Mouse (Mus musculus) spleen, embryonic (tissue): ENCODE results near the gene Apba2.

Experiments
- CTCF ChIA-PET: fragments of 350-600 bp; sonication (Branson Sonifier 250); formaldehyde crosslinking; loops from one replicate; lab custom pipeline; 2022; lab: Charles Lee

Apba2 gene

DNA sequence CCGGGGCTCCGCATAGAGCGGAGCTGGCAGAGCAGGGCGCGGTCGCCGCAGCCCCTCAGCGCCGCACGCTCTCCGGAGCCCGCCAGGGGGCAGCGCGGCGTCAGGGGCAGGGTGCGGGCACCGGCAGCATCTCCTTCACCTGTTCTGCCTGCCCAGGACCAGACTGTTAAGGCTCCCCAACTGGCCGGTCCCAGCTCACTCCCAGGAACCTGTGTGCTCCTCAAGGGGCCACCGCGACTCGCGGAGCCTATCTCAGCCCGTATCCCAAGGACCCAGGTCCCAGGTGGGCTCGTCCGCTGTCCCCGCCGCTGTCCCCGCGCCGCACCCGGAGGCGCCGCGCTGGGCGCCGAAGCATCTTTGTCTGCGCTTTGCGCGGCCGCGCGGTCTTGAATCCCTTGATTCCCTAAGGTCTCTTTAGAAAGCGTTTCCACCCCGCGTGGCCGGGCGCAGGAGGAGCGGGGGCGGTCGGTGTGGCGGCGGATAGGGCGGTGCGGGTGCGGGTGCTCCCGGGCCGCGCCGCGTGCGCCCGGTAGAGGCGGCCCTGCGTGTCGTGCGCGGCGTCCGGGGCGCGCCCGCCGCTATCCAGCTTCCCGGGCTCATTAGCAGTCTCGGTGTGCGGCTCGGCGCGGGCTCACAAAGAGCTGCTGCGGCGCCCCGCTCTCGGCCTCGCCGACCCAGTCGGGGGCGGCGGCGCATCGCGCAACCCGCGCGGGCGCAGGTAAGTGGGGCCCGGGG, at the start of gene Apba2:
TSS of gene Apba2 (plus strand) at position 171 of the 735 bp plus-strand sequence.
- CTCF ChIA-PET: no interaction called here

- CTCF ChIA-PET: no interaction called here
Measured at GRCm38 (mm10) chr7:64451861-64452382, 49.6 kb upstream of the Apba2 start.

GRCm38 (mm10) chr7:64452471-64453222, 48.9 kb upstream of the Apba2 start:
- CTCF ChIA-PET: interaction anchor here (0.5 kb wide), 1 partner anchor 11 kb away, joined by 3 read pairs; no protein-coding TSS in a partner anchor

DNA sequence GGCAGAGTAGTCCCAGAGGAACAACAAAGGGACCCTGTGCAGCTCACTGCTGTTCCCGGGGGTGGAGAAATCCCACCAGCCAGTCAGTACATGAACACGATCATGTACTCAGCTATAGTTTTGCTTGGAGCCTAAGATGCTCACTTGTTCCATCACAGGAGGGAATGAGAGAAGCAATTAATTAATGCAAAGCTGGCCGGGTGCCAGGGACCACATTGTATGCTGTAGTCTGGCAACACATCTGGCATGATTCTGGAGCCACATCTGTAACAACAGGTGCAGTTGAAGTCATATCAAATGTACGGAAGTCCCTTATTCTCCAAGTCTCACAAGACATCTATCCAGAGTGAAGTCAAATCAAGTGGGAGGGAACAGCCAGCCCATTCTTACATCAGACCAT, 45.3 kb upstream of the Apba2 start:
- CTCF ChIA-PET: no interaction called here

DNA sequence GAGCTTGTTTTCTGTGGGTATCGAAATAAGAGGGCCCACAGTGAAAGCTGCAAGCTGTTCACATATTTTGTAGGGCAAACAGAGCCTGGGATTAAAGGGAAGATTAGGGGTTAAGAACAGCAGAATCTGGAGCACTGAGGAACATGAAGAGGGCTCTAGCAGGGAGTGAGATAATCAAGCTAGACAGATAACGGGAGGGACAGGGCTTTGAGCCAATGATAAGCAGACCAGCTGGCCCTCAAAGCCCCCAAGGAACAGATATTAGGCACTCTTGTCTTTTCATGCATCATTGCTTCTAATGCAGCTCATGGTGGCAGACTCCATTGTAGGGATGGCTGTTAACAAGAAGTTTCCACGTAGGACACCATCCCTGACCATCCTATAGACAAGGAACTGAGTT, 44.8 kb upstream of the Apba2 start:
- CTCF ChIA-PET: no interaction called here

- CTCF ChIA-PET: no interaction called here
Measured at GRCm38 (mm10) chr7:64457811-64458210, 43.7 kb upstream of the Apba2 start.

- CTCF ChIA-PET: no interaction called here
Measured at GRCm38 (mm10) chr7:64497438-64497837, 4.1 kb upstream of the Apba2 start.

DNA sequence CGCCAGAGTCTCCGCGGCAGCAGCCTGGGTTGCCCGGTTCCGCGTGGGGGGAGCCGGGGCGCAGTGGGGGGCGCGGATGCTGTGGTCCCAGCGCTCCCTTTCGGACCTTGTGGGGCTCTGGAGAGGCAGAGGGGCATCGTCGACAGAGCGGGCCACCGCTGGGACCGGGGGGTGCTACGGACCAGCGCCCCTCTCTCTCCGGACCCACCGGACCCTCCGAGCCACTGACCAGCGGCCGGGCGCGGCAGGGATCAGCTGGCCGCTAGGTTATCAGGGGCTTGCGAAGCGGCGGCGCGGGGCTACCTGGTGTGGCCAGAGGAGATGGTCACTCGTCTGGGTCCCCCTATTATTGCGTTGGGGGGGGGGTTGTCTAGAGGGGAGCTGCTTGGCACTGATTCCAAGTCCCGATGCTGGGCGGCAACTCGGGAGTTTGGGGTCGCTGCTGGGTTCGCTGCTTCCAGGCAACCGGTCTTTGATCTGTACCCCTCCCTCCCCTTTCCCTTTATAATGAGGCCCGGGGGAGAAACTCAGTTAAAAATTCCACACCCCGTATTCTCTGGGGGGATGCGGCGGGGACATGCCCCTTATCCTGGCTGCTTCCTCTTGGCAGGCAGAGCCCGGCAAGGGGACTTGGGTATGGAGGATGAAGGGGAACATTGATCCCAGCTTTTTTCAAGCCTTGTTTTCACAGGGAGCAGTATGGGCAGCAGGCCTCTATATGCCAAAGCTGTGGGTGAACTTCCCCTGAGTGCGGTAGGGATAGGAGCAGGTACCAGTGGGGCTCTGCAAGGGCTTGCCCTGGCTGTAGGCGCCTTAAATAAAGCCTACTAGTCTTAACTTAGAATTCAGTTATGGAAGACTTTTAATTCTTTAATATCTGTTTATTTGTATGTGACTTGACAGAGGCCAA, 1.0 kb downstream of the Apba2 start:
- CTCF ChIA-PET: no interaction called here

DNA sequence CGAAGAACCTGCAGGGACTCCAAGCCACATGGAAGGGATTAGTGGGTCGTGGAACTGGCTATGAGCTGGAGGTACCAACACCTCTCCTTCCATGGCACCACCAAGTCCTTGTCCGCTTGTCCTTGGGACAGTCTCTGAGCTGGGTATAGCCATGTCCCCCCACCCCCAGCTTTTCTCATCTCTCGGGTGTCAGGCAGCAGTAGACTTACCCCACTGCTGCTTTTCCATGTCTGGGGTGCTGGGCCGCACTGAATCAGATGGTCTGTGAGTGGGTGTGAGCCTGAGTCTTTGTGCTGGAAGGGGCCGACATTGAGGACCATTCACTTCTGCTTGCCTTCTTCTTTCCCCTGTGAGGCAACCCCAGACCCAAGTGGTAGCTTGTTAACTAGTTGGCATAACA, 2.1 kb downstream of the Apba2 start:
- CTCF ChIA-PET: no interaction called here

- CTCF ChIA-PET: no interaction called here
Measured at GRCm38 (mm10) chr7:64504691-64505231, 3.3 kb downstream of the Apba2 start.

DNA sequence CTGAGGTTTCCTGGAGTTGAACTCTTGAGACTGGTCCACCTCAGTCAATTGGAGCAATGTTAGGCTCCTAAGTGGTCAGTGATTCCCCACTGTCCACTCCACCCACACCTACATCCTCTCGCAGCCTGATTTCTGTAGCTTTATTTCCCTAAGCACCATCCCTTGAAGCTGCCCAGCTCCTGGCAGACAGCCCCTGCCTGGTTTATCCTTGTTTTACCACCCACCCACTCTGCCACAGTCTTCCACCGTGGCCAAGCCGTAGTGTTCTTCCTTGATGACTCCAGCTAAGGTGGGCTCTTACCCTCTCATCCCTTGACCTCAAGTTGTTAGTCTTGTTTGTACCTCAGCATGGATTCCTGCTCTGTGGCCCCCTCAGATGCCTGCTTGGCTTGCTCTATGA, 4.1 kb downstream of the Apba2 start:
- CTCF ChIA-PET: no interaction called here

GRCm38 (mm10) chr7:64508826-64509225, 7.3 kb downstream of the Apba2 start:
- CTCF ChIA-PET: no interaction called here

DNA sequence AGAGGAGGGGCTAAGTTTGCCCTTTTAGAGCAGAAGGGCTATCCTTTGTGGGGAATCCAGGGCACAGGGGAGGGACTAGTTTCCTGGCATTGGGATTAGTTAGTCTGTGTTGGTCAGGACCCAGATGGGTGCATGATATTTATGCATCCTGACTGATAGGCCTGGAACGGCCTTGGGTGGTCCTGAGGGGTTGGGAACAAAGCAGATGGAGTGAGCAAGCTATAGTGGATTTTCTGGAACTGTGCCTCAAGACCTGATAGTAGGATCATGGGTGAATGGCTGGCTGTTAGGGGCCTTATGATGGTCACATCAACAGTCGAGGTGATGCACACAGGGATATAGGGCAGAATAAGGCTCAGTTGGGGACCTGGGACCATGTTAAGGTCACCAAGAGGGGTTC, 8.4 kb downstream of the Apba2 start:
- CTCF ChIA-PET: no interaction called here

- CTCF ChIA-PET: no interaction called here
Measured at GRCm38 (mm10) chr7:64510526-64511210, 9.2 kb downstream of the Apba2 start.

GRCm38 (mm10) chr7:64513621-64514020, 12.1 kb downstream of the Apba2 start:
- CTCF ChIA-PET: no interaction called here

DNA sequence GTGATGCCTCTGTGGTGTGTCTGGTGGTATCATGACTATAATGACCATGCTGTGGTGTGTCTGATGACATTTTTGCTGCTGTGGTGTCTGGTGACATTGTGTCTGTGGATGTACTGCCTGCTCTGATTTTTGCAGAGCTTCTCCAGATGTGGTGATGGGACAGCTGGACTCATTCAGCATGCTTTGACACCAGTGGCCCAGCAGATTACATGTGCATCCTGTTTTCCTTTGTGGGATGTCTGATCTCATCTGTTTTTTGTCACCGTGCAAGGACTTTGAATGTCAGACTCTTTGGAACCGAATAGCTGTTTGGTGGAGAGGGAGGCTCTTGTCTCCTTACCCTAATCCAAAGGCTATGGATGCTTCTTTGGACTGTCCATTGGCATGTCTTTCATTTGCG, 13.8 kb downstream of the Apba2 start:
- CTCF ChIA-PET: no interaction called here

DNA sequence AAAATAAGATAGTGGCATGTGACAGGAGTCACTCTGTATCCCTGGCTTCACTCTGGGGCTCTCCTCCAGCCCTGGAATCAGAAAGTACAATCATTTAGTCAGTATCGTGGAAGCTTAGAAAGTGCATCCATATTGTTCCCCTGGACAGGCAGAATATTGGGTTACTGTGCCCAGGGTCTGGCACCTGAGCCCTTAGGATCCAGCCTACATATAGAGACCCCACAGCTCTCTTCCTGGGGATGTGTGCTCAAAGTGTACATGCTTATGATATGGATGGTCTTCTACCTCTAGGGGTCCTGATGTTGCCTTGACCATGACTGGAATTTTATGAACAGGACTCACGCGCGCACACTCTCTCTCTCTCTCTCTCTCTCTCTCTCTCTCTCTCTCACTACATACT, 14.4 kb downstream of the Apba2 start:
- CTCF ChIA-PET: no interaction called here

GRCm38 (mm10) chr7:64519091-64519490, 17.6 kb downstream of the Apba2 start:
- CTCF ChIA-PET: no interaction called here

DNA sequence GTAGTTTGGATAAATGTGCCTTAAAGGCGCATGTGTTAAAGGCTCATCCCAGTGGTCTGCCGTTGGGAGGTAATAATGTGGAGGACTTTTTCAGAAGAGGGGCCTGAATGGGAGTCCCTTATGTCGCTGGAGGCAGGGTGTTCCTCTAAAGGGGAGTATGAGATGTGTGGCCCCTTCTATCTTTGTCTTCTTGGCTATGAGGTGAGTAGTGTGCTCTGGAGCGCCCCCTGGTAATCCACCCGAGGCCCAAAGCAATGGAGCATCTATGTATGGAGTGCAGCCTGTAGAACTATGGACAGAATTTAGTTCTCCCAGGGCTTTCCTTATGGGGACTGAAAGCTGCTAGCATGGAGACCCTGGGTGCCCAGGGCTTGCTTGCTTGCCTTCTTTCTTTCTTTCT, 18.0 kb downstream of the Apba2 start:
- CTCF ChIA-PET: no interaction called here

DNA sequence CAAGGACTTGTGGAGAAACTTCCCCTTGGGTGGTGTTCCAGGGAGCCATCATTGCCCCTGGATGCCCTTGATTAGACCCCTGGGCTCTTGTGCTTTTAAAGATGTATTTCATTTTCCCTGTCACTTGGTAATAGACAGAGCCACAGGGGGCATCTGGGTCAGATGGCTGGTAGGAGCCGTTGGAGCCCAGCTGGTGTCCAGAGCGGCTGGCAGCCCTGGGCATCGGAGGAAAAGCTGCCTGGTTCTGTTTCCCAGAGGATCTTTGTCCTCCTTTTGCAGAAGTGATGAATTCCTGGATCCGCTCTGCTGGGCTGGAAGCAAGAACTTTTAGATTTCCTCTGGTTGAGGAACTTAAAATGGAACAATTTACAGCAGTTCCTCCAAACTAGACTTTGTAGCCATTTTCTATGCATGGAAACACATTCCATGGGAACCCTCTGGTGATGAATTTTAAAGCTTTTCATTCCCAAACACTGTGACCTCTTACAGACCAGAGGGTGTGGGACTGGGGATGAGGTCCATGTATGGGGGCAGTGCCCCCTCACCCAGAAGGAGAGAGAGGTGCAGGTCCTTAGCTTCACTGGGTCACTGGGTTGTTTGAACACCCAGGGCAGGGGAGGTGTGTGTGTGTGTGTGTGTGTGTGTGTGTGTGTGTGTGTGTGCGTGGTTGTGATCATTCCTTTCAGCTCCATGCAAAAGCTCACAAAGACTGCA, 20.3 kb downstream of the Apba2 start:
- CTCF ChIA-PET: no interaction called here

DNA sequence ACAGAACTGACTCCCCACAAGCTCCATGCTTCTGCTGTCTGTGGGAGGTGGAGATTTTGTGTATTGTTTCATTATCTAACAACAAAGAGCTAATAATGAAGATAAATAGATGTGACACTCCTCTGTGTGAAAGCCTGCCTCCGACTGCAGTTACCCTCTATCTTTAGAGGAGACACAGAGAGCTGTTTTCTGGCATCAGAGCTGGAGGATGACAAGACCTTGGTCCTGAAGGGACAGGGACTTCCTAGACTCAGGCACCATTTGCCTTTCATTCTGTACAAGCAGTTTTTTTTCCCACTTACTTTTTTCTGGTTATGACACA, 20.9 kb downstream of the Apba2 start:
- CTCF ChIA-PET: no interaction called here
